Mouse (Mus musculus) granulocyte monocyte progenitor cell, adult 5-6 weeks (primary cell): ENCODE data around the gene Enox1. TPM values are rescaled to one million over a fixed set of nuclear protein-coding genes. Genes with fewer than 3 reads are reported as not detected.

Experiments
- ATAC-seq: replicated peaks from 2 replicates; pipeline ENCODE4 v1.8.0; 2016; ENCODE audit warnings: mild to moderate bottlenecking, moderate TSS enrichment, inconsistent platforms; ENCODE audit not compliant: poor library complexity, severe bottlenecking
- total RNA-seq, 2 experiments: library from RNA; stranded (forward) in 1 of 2; stranded (reverse) in 1 of 2; fragments of 200-712, 200-1000 nt in 1 of 2; fragments of >200 nt in 1 of 2; fragmentation: Nextera tagmentation in 1 of 2; gene quantifications; 2 replicates each; pipeline ENCODE4 v1.2.3; 2014 to 2017

Enox1 gene
- total RNA-seq, 2 experiments from 2014 or later: not detected

GRCm38 (mm10) chr14:77593136-77593838 is 436.7 kb downstream of the Enox1 start:
- no peak for ATAC-seq

DNA sequence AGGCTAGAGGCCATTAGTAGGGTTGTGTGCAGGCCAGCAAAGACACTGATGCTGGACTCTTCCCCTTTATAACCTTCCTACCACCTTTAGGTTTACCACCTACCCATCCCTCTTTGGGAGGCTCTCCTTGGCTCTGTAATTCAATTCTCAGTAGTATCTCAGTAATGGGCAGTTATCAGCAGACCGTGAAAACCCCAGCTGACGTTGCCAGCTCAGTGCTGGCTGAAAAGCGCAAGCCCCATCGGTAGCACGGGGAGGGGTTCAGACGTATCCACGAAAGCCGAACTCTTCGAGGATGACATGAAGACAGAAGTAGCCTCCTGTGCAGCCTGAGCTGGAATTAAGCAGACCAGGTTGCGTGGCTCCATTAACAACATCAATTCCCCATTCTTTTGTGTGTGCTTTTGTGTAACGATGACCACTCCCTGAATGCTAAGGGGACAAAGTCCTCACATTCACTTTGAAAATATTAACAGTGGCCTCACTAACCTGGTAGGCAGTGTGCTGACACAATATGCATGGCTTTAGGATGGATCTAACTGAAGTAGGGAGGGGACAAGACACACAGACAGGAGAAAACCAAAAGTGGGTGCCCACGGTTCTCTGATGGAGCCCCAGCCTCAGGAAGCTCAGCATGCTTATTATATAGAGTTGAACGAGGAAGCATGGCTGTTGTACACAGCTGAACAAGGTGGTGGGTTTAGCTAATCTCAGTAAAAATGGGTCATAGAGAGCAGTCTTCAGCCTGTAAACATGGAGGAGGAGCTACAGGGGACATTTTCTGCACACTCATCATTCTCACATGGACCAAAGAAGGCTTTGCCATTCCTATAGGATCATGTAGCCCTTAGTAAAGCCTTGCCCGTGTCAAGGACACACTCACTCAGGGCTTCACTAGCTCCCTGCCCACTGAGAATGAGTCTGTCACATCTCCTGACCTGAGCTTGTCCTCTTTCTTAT is 439.9 kb downstream of the Enox1 start:
- no peak for ATAC-seq

DNA sequence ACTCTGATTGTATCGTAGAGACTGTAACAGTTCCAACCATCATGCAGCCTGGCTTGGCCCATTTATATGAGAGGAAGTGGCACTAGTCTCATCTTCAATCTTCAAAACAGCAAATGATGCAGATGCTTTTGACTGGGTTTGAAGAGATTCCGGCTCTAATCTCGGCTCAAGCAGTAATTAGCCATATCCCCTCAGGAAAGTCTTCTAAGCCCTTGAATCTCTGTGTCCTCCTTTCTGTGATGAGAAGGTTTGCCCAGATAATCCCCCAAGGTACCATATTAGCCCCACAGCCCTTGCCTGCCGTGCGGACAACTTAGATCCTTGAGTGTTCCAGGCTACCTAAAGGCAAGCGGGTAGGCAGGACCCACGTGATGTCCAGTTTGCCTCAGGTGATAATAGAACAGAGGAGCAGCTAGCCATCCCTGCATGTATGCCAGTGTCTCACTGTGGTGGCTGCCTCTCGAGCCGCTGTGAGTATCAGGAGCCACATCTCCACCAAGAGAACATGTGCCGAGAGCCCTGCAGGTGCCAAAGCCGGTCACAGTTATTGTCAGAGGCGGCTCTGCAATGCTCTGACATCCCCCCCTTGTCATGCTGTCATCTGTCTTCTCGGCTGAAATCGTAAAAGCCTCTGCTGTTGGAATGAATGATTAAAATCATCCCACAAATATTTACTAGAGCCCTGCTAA is 442.6 kb downstream of the Enox1 start:
- no peak for ATAC-seq

DNA sequence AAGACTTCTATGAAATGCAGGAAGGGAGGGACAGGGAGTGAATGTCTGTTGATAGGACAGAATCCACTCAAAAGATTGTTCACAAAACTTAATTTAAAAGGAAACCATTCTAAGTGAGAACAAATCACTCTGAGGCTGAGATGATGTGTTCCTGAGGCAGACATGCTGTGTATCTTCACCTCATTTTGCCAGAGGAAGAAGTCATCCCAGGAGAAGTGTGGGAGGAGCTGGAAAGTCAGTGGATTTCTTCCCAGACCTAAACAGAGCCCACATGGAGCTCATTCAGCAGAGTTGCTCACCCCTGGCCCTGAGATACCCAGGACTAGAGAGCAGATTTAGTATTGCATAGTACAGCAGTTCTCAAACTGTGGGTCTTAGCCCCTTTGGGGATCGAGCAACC is 444.2 kb downstream of the Enox1 start:
- ATAC-seq: no peak

- no peak for ATAC-seq
Measured at GRCm38 (mm10) chr14:77601446-77601845, 444.9 kb downstream of the Enox1 start.

- no peak for ATAC-seq
Measured at GRCm38 (mm10) chr14:77608182-77608839, 451.7 kb downstream of the Enox1 start.

DNA sequence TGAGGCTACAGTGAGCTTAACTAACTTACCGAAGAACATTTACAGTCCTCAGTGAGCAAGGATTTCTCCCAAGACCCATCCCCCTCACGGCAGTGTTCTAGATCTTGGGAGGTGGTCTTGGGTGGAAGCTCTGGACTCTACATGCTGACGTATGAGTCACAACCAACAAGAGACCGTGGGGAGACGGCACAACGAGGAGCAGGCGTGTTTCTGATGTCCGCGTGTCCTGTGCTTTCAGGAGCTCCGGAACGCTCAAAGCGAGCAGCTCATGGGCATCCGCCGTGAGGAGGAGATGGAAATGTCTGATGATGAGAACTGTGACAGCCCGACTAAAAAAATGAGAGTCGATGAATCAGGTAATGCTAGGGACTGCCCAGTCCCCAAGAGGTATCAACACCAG is 458.6 kb downstream of the Enox1 start:
- ATAC-seq: no peak

GRCm38 (mm10) chr14:77617250-77617649 is 460.7 kb downstream of the Enox1 start:
- no peak for ATAC-seq

DNA sequence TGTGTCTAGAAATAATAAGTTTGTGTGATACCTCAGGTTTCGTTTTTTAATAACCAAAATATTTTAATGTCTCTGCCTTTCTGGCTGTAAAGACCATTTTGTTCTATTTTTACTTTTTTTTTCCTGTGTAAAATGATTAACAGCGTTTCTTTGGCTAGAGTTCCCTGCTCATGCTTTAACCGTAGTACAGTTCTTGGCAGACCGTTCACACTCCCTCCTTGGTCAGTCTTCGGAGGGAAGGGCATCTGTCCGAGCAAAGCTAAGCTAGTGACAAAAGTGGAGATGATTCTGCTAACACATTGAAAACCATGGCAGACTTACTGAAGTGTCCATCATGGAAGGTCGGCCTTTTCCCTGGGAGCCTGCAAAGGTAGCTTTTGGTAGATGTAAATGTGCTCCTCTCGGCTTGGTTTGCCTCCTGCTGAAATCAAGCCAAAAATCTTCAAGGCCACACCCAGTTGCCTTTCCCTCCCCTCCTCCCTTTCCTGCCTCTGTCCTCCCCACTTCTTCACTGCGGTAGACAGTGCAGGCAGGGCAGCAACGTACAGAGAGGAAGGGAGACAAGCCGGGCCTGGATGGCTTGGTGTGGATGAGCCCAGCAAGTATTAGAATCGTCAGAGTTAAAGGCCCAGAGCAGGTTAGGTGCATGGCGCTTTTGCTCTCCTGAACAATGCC is 461.7 kb downstream of the Enox1 start:
- ATAC-seq: no peak

DNA sequence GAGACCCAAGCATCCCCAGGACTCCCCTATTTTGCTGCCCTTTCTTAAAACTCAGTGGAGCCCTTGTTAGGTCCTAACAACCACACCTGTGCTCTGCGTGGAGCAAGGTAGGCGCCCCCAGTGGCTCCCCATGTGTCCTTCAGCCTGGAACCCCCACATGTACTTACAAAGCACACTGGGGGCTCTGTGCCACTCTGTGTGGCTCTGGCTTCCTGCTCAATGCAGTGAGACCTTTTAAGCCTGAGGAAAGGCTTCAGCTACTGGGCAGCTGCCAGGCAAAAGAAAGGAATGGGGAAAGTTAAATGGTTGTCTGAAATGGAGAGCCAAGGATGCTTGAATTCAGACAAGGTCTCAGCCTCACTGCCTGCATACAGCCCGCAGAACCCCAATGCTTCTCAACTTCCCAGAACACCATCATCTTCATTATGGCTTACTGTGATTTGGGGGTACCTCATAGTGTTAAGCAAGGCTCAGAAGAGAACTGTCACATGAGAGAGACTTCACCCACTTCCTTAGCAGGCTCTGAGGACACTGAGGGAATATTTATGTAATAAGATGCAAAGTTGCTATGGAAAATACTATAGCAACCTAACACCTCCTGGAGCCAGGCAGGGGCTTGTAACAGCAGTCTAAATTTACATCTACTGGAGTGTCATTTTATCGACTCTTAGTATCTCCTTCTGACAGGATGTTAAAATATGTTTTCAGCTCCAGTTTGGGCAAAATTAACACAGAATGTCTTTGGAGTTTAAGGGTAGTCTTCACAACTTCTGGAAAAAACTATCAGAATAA is 465.1 kb downstream of the Enox1 start:
- ATAC-seq: no peak

- ATAC-seq: no peak
Measured at GRCm38 (mm10) chr14:77626557-77627507, 470.3 kb downstream of the Enox1 start.

DNA sequence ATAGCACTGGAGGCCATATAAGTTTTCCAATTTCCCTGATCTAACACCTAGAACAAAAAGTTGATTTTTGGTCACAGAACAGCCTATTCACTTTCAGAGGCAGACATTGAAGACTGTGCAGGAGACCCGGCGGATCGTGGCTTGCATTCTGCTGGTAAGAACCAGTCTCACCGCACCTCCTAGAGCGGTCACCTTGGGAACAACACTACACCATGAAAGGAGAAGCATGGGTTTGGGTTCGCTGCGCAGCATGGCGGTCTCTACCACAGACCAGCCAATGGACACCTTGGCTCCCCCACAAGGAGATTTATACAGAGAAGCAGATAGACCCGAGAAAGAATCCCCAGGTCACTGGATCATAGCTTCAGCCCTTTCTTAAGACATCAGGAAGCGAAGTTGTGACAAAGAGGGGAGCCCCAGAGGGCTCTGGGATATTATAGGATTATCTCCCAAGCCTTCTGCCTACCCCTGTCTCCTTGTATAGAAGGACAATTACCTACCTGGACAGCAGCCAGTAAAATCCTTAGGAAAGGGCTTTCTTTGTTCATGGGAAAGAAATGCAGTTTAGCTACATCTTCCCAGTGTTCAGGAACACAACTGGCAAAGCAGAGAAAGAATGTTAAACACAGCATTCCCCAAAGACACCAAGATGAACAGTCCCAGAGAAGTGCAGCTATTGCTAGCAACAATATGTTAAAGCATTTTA is 476.1 kb downstream of the Enox1 start:
- no peak for ATAC-seq

DNA sequence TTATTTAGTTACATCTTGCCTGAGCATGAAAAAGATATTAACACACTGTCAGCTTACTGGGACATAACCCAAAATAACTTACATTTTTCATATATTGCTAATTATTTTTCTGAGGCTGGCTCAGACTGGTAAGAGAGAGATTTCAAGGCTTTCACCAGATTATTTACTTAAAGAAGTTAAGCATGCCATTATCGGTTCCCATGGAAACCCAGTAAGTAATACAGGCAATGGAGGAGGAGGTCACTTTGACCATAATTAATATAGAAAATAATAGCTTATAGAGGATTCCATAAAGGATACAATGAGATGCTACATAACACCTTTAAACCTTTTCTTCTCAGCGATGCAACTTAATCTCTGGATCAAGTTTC is 476.6 kb downstream of the Enox1 start:
- ATAC-seq: no peak

DNA sequence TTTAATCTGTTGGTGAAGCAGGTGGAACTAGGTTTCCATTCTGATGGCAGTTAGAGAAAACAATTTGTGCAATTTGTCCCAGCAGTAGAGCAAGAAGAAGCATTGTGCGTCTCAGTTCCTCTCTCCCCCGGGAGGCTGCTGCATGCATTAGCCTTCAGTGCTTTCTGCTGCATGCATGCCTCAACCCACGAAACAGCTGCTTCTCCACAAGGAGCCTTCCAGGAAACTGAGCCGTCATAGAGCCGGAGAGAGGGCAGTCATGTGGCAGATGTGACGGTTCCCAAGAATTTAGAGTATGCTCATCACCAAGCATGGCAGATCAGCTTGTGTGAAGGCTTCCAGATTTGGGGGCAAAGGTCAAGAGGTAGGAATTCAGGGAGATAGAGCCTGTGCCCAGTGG is 480.4 kb downstream of the Enox1 start:
- ATAC-seq: no peak

- no peak for ATAC-seq
Measured at GRCm38 (mm10) chr14:77638148-77638547, 481.6 kb downstream of the Enox1 start.

DNA sequence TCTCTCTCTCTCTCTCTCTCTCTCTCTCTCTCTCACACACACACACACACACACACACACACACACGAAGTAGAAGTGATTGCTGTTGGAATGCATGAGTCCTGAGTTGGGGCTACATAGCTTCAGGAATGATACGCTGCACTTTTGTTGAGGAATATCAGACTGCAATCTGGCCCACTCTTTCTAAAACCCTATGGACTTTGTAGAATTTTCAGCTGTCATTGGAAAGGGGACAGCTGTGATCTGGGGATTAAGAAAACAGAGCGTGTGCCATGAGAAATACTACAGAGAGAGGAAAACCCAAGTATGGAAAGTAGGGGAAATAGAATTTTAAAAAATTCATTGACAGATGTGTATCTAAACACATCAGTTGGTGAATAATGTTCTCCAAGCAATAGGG is 482.1 kb downstream of the Enox1 start:
- ATAC-seq: no peak

- ATAC-seq: no peak
Measured at GRCm38 (mm10) chr14:77639586-77639985, 483.0 kb downstream of the Enox1 start.
